Mouse (Mus musculus): ENCODE data around the gene Trem1.

- TF ChIP-seq CTCF (conservative IDR thresholded peaks at IDR 0.05; ENCODE audit: insufficient read depth, insufficient read length, low read depth, low read length) (no peak), POLR2A (IDR thresholded peaks at IDR 0.05; ENCODE audit: low read depth, low read length) (no peak)
Observed at GRCm38 (mm10) chr17:48268276-48268675, 35.7 kb downstream of the Trem1 start.

Measured in kidney, adult 2 months (tissue).